Mouse (Mus musculus) adrenal gland, postnatal 0 days (tissue): ENCODE measurements around the gene Ggact. TPM values are rescaled to one million over a fixed set of nuclear protein-coding genes. Genes with fewer than 3 reads are reported as not detected.

Source experiments
- polyA plus RNA-seq: library from polyadenylated mRNA; unstranded; fragments of >200 nt; fragmentation: Nextera tagmentation; extraction: Ambion mirVana; gene quantifications from 2 replicates; pipeline ENCODE4 v1.2.1, GENCODE M21; 2015

Gene Ggact
- polyA plus RNA-seq, result 31.1 and 37.6 TPM in 2 replicates

DNA sequence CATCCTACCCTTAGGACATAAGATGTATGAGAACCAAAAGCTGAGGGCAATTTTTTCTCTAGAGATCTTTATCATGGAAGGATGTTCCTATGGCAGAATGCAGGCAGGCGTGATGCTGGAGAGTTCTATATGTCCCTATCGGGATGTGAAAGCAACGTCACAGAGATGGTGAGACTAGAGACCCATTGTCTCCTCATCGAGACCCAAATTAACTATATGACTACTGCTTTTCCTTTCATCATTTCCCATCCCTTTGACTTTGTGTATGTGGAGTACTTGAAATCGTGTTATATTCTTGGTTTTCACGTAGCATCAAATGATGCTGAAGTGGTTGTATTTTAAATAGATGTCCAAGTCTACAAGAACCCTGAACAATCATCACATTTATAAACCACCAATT, at the start of gene Ggact:
TSS of gene Ggact (minus strand) at position 101 of the 400 bp plus-strand sequence.

Other genes with a start within 250 kb of the Ggact start
- gene Tmtc4, start 70.3 kb upstream of the Ggact start, polyA plus RNA-seq, result 17.1 and 19.4 TPM in 2 replicates